Mouse (Mus musculus) hindbrain, embryonic 15.5 days (tissue): ENCODE results near the gene Gpr153. TPM values are rescaled to one million over a fixed set of nuclear protein-coding genes. Genes with fewer than 3 reads are reported as not detected.

Experiments
- ATAC-seq: fragments of 200-750 bp; cut with Nextera tagmentation; 2 replicates; pipeline ENCODE4 v1.8.0; 2017; ENCODE audit warnings: low read depth, moderate number of reproducible peaks, moderate TSS enrichment; ENCODE audit not compliant: low FRiP score
- H3K27ac ChIP-seq: fragments of 300-500 bp; sonication (generic); replicated peaks from 2 replicates; pipeline ENCODE4 v1.5.1; 2015; ENCODE audit warnings: mild to moderate bottlenecking, inconsistent platforms
- H3K27me3 ChIP-seq: fragments of 300-500 bp; sonication (generic); 2 replicates; pipeline ENCODE4 v1.6.1; 2015; ENCODE audit warnings: control low read depth, inconsistent platforms
- H3K36me3 ChIP-seq: fragments of 300-500 bp; sonication (generic); 2 replicates; pipeline ENCODE4 v1.6.1; 2015; ENCODE audit warnings: control low read depth, inconsistent platforms
- H3K4me1 ChIP-seq: fragments of 300-500 bp; sonication (generic); replicated peaks from 2 replicates; pipeline ENCODE4 v1.6.1; 2015; ENCODE audit warnings: control low read depth, inconsistent platforms
- H3K4me2 ChIP-seq: fragments of 300-500 bp; sonication (generic); 2 replicates; pipeline ENCODE4 v1.6.1; 2015; ENCODE audit warnings: moderate library complexity, mild to moderate bottlenecking, inconsistent platforms
- H3K4me3 ChIP-seq: fragments of 300-500 bp; sonication (generic); 2 replicates; pipeline ENCODE4 v1.5.1; 2015; ENCODE audit warnings: mild to moderate bottlenecking, inconsistent platforms
- H3K9ac ChIP-seq: fragments of 300-500 bp; sonication (generic); 2 replicates; pipeline ENCODE4 v1.6.1; 2015; ENCODE audit warnings: inconsistent platforms
- H3K9me3 ChIP-seq: fragments of 300-500 bp; sonication (generic); 2 replicates; pipeline ENCODE4 v1.6.1; 2016; ENCODE audit warnings: control low read depth, inconsistent platforms
- WGBS: fragments of 180-500 bp; shearing (Covaris S2); methylation state at CpG from one replicate; pipeline ENCODE4 v1.1.7; 2015; 5-methylcytosine and 5-hydroxymethylcytosine counted together
- polyA plus RNA-seq: library from polyadenylated mRNA; unstranded; fragments of >200 nt; fragmentation: Nextera tagmentation; extraction: Ambion mirVana; gene quantifications from 2 replicates; pipeline ENCODE4 v1.2.1, GENCODE M21; 2015

The Gpr153 gene
- polyA plus RNA-seq, 1 experiment from 2014 or later = 21.7 TPM

GRCm38 (mm10) chr4:152281601-152282000 lies 7.6 kb downstream of the Gpr153 start:
- ATAC-seq = no peak
- no peaks in the 10 kb centered on the region for H3K36me3 ChIP-seq
- H3K4me2 ChIP-seq = no peak overlapping the region
- H3K4me3 ChIP-seq = no peak overlapping the region
- no peak overlapping the region for H3K9ac ChIP-seq
- H3K27me3 ChIP-seq = peaks cover 84% of the 10 kb centered on the region
- no peaks in the 10 kb centered on the region for H3K9me3 ChIP-seq
- peaks cover 23% of the 10 kb centered on the region for H3K4me1 ChIP-seq
- WGBS = 52% methylated on average over 15 of the region's 15 CpGs
- no peak overlapping the region for H3K27ac ChIP-seq

- 15% methylated on average over 34 of the region's 34 CpGs for WGBS
- Histone ChIP-seq H3K9ac (peak overlapping the region; percentile 36), H3K27ac (no peak overlapping the region), H3K27me3 (peaks cover 86% of the 10 kb centered on the region), H3K4me2 (peak overlapping the region; percentile 64), H3K4me3 (peak overlapping the region; percentile 35), H3K4me1 (peaks cover 33% of the 10 kb centered on the region), H3K36me3 (no peaks in the 10 kb centered on the region), H3K9me3 (no peaks in the 10 kb centered on the region)
- no peak for ATAC-seq
Measured at GRCm38 (mm10) chr4:152282721-152283120, 8.7 kb downstream of the Gpr153 start.

- no peaks in the 10 kb centered on the region for H3K9me3 ChIP-seq
- peaks cover 93% of the 10 kb centered on the region for H3K27me3 ChIP-seq
- peak overlapping the region; percentile 35 for H3K4me3 ChIP-seq
- H3K9ac ChIP-seq = peak overlapping the region; percentile 36
- no peak overlapping the region for H3K27ac ChIP-seq
- H3K36me3 ChIP-seq = no peaks in the 10 kb centered on the region
- peak; percentile 70 for ATAC-seq
- peaks cover 39% of the 10 kb centered on the region for H3K4me1 ChIP-seq
- 7% methylated on average over 70 of the region's 70 CpGs for WGBS
- peak overlapping the region; percentile 64 for H3K4me2 ChIP-seq
Measured at GRCm38 (mm10) chr4:152283186-152283950, 9.3 kb downstream of the Gpr153 start.

GRCm38 (mm10) chr4:152285505-152285904 lies 11.5 kb downstream of the Gpr153 start:
- no peak overlapping the region for H3K27ac ChIP-seq
- H3K36me3 ChIP-seq = no peaks in the 10 kb centered on the region
- H3K9ac ChIP-seq = no peak overlapping the region
- peaks cover 90% of the 10 kb centered on the region for H3K27me3 ChIP-seq
- H3K9me3 ChIP-seq = no peaks in the 10 kb centered on the region
- 5% methylated on average over 10 of the region's 10 CpGs for WGBS
- H3K4me3 ChIP-seq = no peak overlapping the region
- H3K4me2 ChIP-seq = no peak overlapping the region
- no peak for ATAC-seq
- peaks cover 51% of the 10 kb centered on the region for H3K4me1 ChIP-seq

GRCm38 (mm10) chr4:152286183-152286582 lies 12.2 kb downstream of the Gpr153 start:
- under 1% methylated on average over 32 of the region's 32 CpGs for WGBS
- H3K27me3 ChIP-seq = peaks cover 90% of the 10 kb centered on the region
- peak overlapping the region; percentile 38 for H3K4me3 ChIP-seq
- peak overlapping the region; percentile 50 for H3K27ac ChIP-seq
- peak; percentile 59 for ATAC-seq
- no peaks in the 10 kb centered on the region for H3K9me3 ChIP-seq
- peaks cover 58% of the 10 kb centered on the region for H3K4me1 ChIP-seq
- peak overlapping the region; percentile 77 for H3K4me2 ChIP-seq
- H3K36me3 ChIP-seq = no peaks in the 10 kb centered on the region
- H3K9ac ChIP-seq = peak overlapping the region; percentile 49

- no peak for ATAC-seq
- Histone ChIP-seq H3K4me2 (peak overlapping the region; percentile 77), H3K9ac (peak overlapping the region; percentile 49; the same call in 1 of the 2 replicates), H3K9me3 (no peaks in the 10 kb centered on the region), H3K36me3 (no peaks in the 10 kb centered on the region), H3K4me3 (peak overlapping the region; percentile 38), H3K27ac (no peak overlapping the region), H3K27me3 (peaks cover 90% of the 10 kb centered on the region), H3K4me1 (peaks cover 61% of the 10 kb centered on the region)
- WGBS = 5% methylated on average over 26 of the region's 26 CpGs
Measured at GRCm38 (mm10) chr4:152286887-152287286, 12.9 kb downstream of the Gpr153 start.

GRCm38 (mm10) chr4:152287317-152288120 lies 13.5 kb downstream of the Gpr153 start:
- H3K9ac ChIP-seq = no peak overlapping the region
- ATAC-seq = no peak

GRCm38 (mm10) chr4:152288398-152288945 lies 14.4 kb downstream of the Gpr153 start:
- Histone ChIP-seq H3K4me1 (peaks cover 63% of the 10 kb centered on the region), H3K4me2 (no peak overlapping the region), H3K9ac (no peak overlapping the region), H3K36me3 (no peaks in the 10 kb centered on the region), H3K9me3 (no peaks in the 10 kb centered on the region), H3K4me3 (no peak overlapping the region), H3K27me3 (peaks cover 89% of the 10 kb centered on the region), H3K27ac (no peak overlapping the region)
- WGBS = 22% methylated on average over 18 of the region's 18 CpGs
- no peak for ATAC-seq

More at GRCm38 (mm10) chr4:152287317-152288120, 13.5 kb downstream of the Gpr153 start:
- Histone ChIP-seq H3K4me3 (no peak overlapping the region; the same call in 1 of the 2 replicates), H3K4me2 (peak overlapping the region; percentile 77; the same call in 1 of the 2 replicates), H3K4me1 (peaks cover 64% of the 10 kb centered on the region), H3K27ac (no peak overlapping the region), H3K9me3 (no peaks in the 10 kb centered on the region), H3K27me3 (peaks cover 90% of the 10 kb centered on the region), H3K36me3 (no peaks in the 10 kb centered on the region)
- 8% methylated on average over 19 of the region's 19 CpGs for WGBS

GRCm38 (mm10) chr4:152290385-152290784 lies 16.4 kb downstream of the Gpr153 start:
- peak overlapping the region; percentile 30 for H3K4me3 ChIP-seq
- no peak overlapping the region for H3K27ac ChIP-seq
- no peak for ATAC-seq
- peak overlapping the region; percentile 59 for H3K4me2 ChIP-seq
- WGBS = under 1% methylated on average over 39 of the region's 39 CpGs
- H3K9me3 ChIP-seq = no peaks in the 10 kb centered on the region
- H3K9ac ChIP-seq = peak overlapping the region; percentile 5; the same call in 1 of the 2 replicates
- peaks cover 62% of the 10 kb centered on the region for H3K4me1 ChIP-seq
- H3K36me3 ChIP-seq = no peaks in the 10 kb centered on the region
- H3K27me3 ChIP-seq = peaks cover 88% of the 10 kb centered on the region

GRCm38 (mm10) chr4:152290991-152291390 lies 17.0 kb downstream of the Gpr153 start:
- ATAC-seq = no peak
- peaks cover 88% of the 10 kb centered on the region for H3K27me3 ChIP-seq
- H3K27ac ChIP-seq = no peak overlapping the region
- H3K4me1 ChIP-seq = peaks cover 58% of the 10 kb centered on the region
- H3K4me2 ChIP-seq = peak overlapping the region; percentile 59
- H3K4me3 ChIP-seq = peak overlapping the region; percentile 30; the same call in 1 of the 2 replicates
- 9% methylated on average over 11 of the region's 11 CpGs for WGBS
- H3K9ac ChIP-seq = peak overlapping the region; percentile 5; the same call in 1 of the 2 replicates
- no peaks in the 10 kb centered on the region for H3K9me3 ChIP-seq
- no peaks in the 10 kb centered on the region for H3K36me3 ChIP-seq

GRCm38 (mm10) chr4:152291562-152291961 lies 17.5 kb downstream of the Gpr153 start, which contains the start of gene Hes3:
TSS of gene Hes3 (minus strand) at chr4:152291662.
- 17% methylated on average over 6 of the region's 6 CpGs for WGBS

More at GRCm38 (mm10) chr4:152291562-152291961, 17.5 kb downstream of the Gpr153 start, which contains the start of gene Hes3:
- Histone ChIP-seq H3K9ac (peak within 1 kb of the TSS; percentile 5; the same call in 1 of the 2 replicates), H3K27ac (no peak within 1 kb of the TSS), H3K4me3 (peak within 1 kb of the TSS; percentile 30), H3K36me3 (no peaks in the 10 kb centered on the region), H3K4me2 (peak within 1 kb of the TSS; percentile 59), H3K9me3 (no peaks in the 10 kb centered on the region), H3K27me3 (peaks cover 83% of the 10 kb centered on the region), H3K4me1 (peaks cover 54% of the 10 kb centered on the region)
- no peak for ATAC-seq
